Mouse (Mus musculus) lung, postnatal 14 days (tissue): ENCODE data around the gene Hes3.

Experiments used
- DNase-seq: peaks from one replicate; pipeline ENCODE4 v3.0.0; 2021

Gene Hes3

DNA sequence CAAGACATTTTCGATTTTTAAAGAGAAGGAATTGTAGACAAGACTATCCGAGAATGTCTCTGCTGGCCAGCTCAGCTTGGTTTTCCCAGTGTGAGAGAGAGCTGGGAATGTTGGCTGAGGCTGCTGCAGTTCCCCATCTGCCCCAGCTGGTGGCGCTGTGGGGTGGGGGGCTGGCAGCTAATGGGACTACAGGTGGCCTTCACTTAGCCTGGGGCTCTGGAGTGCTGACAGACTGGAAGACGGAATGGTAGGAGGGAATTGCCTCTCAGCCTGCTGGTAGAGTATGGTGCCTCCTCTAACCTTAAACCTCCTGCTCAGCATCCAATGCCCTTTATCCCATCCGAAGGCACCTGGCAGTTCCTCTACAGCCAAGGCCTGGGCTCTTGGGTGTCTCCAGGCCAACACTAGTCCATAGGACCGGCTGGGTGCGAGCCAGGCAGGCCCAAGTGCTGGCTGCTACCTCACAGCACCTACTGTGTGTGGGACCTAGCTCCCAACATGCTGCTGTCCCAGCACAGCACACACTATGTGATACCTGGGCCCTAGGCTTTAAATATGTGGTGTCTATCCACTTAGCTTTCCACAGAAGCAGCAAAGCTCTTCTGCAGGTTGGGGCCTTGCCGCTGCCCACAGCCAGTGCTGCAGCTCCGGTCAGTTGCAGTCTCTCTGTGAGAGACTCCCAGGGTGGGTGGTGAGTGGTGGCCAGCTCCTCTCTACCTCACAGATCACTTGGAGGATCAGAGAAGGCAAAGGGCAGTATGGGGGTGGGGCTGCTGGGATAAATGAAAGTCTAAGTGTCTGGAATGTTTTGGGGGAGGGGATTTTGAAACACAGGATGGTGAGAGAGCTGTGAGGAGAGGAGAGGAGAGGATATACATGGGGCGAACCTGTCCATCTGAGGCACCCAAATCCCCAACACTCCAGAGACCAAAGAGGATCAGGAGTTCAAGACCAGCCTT lies 14.8 kb downstream of the Hes3 start:
- no peak for DNase-seq

DNA sequence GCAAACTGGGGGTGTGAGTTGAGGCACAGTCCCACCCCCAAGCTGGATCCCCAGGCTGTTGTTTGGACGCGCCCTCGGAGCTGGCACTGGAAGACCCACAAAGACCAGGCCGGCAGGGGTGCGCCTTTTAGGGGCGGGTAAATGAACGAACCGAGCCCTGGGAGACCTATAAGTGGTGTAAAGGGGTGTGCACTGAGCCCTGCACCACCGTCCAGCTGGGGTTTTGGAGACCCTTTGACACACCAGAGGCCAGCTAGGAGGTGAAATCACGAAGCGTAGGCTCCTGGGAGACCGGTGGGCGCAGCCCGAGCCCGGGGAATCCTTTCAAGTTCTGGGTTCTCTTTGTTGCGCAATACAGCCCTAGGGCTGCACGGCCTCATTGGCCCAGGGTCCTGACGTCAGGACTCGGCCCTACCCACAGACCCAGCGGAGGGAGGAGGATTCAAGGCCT lies 16.8 kb downstream of the Hes3 start:
- peak; percentile 52 for DNase-seq

DNA sequence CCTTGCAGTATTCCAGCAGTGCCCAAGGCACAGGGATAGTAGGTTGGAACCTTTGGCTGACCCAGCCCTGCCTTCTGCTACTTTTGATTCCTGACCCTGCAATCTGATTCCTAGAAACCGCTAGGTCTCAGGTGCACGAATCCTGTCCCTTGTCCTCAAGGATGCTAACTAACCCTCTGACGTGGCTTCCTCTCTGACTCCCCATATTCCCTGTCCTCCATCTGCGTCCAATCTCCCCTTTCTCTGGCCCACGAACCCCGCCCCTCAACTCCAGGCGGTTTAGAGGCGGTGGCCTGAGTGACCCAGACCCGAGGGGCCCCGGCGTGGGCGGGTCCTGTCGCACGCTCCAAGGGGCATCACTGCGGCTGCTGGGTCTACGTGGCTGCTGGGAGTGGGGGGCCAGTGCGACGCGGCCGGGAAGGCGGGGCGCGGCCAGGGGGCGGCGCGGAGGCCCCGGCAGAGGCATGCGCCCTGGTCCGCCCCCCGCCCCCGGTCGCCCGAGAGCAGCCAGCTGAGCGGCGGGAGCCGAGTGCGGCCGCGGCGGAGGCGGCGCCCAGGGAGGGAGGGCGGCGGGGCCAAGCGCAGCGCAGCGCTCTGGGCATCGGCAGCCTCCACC lies 17.7 kb downstream of the Hes3 start, which contains the start of gene Gpr153:
Gene Gpr153 (plus strand): TSS at position 612 of the 616 bp plus-strand sequence.
- peak; percentile 58 for DNase-seq

DNA sequence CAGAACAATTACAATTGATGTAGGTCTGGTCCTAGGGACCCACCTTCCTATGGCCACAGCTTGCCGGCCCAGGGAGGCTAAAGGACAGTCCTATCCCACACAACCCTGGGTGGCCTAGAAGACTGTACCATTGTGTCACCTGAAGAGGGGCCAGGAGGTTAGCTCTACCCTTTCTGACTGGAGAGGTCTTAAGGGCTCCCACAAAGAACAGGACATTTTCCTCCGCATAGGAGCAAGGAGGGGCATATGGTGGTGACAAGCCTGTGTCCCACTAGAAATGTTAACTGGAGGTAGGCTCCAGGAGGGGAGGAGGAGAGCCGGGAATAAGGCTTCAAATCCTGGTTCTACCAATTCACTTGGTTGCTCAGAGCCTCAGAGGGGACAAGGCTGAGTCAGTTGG lies 18.3 kb downstream of the Hes3 start:
- DNase-seq, result no peak

DNA sequence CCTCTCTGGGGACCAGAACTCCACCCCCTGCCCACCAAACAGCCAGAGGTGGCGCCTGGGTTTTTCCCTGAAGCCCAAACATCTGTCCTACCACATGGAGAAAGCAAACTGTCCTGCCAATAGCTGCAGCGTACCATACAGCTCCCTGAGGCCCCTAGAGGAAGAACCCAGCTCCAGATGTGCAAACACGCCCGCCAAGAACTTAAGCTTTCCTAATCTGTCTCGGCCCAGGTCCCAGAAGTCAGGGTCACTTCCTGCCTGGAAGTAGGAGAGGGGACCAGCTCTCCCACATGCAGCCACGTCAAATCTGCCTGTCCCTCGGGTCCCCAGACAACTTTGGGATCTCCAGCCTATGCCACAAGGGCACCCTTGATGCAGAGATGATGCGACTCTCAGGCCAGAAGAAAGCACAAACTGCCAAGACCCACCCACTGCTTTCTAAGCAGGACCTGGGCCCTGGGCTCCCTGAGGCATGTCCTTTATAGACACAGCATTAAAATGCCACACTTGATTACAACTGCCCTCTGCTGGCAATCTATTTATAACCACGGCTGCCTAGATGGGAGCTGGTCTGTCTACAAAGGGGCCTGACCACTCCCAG lies 18.9 kb downstream of the Hes3 start:
- peak; percentile 51 for DNase-seq

DNA sequence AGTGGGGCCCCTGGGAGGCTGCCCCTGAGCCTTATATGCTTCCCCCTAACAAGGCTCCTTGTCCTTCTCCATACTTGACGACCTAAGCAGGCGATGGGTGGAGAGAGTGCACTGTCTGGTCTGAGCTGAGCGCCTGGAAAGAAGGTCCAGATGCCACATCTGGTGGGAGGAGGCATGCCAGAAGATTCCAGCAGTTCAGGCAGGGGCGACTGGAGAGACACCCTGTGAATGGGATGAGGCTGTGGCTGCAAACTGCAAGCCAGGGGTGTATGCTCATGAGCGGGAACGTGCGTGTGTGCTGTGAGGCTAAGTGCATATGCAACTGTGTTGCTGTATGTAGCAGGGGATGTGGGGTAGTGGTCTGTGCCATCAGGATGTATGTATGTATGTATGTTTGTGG lies 19.5 kb downstream of the Hes3 start:
- DNase-seq, result no peak

DNA sequence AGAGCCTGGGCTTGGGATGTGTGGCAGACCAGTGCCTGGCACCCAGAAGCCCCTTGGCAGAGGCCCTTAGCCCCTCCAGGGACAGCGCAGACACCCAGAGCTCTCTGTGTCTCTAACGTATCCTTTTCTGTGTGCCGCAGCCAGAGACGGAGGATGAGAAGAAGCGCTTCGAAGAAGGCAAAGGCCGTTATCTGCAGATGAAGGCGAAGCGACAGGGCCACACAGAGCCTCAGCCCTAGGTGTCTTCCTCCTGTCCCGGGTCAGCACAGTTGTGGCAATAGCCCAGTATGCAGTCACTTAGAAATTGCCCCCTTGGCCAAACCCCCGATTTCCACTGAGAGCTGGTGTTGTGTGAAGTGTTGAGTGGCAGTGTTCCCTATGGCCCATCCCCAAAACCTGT lies 20.1 kb downstream of the Hes3 start:
- no peak for DNase-seq

DNA sequence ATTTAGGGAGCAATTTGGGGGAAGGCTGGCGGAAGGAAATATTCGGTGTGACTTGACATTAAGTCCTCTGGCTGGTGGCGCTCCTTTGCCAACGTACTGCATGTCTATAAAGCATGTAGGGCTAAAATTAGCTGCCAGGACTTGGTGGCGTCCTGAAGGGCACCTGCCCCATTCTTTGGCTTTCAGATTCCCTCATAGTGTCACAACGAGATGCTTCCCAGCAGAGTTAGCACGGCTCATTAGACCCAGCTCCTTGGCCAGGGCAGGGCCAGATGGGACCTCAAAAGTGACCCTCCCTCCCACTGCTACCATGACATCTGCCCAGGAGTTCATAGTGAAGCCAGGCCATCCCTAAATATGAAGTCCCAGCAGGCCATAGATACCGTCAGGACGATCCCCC lies 20.9 kb downstream of the Hes3 start:
- no peak for DNase-seq

DNA sequence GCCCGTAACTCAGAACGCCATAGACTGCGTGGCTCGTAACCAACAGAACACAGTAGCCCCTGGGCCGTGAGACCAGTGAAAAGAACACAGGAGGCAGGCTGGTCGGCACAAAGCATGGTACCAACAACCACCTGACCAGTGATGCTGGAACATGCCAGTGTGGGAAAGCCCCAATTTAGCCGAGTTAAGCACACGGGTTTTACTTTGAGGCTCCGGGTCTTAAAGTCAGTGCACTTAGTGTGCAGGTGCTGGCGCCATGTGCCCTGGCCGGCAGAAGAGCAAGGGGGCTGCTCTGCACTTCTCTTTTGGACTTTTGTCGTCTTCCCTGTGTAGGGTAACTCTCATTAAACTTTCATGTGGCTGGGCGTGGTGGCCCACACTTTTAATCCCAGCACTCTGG lies 21.5 kb downstream of the Hes3 start:
- no peak for DNase-seq

DNA sequence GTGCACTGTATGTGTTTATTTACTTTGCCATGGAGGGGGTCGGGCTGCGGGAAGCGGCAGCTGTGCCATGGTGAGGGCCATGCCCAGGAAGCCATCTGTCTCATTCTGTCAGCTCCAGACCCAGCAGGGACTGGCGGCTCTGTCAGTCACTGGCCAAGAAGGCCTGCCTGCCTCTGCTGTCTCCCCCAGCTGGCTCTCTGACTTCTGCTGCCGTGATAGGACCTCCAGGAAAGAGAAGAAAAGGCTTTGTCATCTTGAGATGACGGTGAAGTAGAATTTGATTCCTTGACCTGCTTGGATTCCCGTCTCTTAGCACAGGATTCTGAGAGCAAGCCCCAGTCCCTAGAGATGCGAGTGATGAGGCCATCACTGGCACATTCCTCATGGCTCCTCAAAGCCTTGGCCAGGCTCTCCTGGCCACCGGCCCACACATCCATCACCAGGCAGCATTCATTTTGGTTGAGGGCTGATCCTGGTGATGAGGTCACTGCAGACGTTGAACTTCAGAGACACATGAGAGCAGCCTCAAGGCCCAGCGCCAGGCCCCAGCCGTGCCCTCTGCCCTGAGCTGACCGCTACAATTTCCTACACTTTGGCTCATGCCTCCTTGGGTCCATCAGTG lies 23.6 kb downstream of the Hes3 start:
- DNase-seq, result peak; percentile 49

DNA sequence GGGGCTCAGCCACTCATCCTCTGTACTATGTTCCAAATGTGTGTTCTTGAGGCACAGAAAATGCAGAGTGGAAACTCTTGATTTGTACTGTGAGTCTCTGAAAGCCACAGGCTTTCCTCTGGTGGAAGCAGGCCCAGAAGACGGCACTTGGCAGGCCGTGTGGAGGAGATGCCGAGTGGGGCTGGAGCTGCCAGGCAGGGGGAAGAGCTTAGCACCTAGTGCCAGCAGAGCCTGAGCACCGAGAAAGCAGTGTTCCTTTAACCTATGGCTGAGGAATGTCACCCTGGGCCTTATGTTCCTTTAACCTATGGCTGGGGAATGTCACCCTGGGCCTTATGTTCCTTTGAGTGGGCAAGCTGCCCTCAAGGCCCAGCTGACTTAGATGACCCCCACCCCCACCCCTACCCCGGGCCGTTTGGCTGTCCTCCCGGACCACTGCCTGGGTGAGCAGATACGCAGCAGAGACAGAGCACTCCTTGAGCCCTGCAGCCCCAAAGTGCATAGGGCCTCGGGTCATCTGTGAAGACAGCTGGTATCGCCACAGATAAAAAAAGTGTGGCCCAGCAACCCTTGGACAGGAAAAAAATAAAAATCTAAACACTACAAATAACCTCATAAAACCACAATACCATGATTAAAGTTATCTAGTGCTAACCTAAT lies 25.1 kb downstream of the Hes3 start:
- no peak for DNase-seq

DNA sequence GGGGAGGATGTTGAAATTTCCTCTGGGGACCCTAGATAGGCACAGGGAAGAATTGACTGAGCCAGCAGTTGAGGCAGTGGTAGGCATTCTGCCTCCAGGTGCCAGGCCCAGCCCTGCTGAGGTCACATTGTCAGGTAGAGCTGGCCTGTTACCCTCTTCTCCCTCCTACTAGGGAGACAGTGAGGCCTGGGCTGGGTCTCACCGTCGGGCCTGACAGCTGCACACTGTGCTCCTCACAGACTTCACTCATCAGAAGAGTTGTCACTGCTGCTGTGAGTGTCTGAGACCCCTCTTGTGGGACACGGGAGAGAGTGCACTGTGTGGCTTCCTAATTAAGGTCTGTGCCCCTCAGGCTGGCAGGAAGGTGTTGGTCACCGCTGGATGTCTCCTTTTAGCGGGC lies 25.7 kb downstream of the Hes3 start:
- no peak for DNase-seq

DNA sequence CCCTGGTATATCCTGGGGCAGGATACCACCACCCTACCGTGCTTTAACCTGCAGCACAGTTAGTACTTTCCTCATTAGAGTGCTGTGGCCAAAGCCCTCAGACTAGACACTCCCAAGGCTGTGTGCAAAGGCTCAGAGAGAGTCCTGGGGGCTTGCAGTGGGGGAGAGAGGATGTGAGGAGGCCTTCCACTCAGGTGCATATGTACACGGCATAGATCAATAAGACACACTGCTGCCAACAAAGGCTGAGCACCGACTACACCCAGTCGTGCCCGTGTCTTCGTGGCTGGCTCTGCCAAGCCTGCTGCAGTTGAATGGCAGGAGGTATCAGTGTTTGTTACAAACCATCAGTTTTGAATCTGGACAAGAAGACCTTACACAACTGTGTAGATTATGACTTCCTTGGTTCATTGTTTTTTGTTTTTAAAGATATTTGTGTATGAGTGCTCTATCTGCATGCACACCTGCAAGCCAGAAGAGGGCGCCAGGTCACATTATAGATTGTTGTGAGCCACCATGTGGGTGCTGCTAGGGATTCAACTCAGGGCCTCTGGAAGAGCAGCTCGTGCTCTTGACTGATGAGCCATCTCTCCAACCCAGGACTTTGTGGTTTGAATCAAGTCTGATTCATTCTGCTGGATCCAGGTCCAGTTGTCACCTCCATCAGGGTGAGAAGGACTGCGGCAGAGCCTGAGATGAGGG lies 26.4 kb downstream of the Hes3 start:
- DNase-seq, result no peak

DNA sequence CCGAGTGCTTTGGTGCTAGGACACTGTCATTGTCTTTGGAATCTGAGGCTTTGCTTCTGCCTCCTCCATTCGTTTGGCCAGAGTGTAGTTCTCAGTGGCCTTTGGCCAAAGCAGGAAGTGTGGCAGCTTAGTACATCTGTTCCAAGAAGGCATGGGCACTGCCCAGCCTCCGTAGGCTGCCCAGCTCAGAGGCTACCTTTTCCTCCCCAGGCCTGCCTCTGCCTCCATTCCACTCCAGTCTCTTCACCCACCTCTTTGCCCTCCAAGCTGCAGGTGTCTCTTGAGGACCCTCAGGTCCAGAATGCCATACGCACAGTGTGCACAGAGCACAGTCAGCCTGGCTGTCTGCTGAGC lies 27.3 kb downstream of the Hes3 start:
- no peak for DNase-seq

DNA sequence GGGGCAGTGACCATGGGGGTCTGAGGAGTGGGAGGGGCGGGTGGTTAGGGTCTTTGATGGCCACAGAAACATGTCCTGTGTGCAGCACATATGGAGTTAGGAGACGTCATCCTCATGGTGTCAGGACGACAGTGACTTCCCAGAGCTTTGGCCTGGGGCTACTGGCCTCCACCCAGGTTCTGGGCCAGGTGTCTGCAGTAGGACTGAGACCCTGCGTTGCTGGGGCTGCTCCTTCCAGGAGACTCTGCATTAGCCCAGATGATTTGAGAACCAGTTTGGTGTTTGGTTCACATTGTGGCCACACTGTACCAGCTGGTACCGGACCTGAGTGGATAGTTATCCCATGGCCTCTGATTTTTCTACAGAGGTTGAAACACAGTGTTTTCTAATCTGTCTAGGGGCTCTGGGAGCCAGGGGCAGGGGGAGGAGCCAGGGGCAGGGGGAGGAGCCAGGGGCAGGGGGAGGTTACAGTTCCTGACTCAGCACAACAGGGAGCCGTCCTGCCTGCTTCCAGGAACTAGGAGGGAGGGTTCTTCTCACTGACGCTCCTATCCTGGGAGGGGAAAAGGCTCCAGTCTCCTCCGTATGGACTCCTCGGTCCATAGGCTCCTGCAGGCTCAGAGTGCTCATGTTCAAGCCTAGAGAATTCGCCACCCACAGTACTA lies 27.8 kb downstream of the Hes3 start:
- no peak for DNase-seq

DNA sequence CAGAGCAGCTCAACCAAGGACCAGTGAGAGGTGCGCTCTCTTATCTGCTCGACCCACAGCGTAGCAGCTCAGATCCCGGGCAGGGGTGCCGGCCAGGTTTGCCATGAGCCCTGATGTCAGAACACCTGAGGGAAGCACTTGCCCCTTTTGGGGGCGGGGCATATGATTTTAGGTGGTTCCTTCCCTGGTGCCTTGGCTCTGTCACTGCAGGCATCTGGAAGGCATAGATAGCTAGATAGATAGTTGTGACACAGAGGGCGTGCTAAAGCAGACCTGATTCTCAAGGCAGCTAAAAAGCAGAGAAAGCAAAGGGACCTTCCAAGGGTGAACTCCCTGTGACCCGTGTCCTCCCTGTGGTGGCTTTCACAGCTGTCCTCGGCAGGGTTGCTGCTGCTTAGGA lies 28.4 kb downstream of the Hes3 start:
- DNase-seq, result no peak

DNA sequence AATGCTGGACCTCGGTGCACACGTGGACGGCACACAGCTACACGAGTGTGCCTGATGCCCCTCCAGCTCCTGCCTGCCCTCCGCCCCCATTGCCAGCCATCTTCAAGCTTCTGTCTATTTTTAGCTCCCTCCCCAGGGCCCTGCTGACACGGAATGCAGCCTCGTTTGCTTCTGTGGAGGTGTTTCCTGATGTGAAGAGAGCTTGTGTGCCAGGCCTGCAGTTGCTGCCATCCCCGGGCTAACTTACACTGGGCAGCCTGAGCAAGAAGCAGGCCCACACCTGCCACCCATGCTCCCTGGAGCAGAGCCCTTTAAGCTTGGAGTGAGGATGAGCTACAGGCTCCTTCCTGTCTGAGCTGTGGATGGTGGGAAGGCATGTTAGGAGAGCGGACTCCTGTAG lies 29.3 kb downstream of the Hes3 start:
- DNase-seq, result no peak

DNA sequence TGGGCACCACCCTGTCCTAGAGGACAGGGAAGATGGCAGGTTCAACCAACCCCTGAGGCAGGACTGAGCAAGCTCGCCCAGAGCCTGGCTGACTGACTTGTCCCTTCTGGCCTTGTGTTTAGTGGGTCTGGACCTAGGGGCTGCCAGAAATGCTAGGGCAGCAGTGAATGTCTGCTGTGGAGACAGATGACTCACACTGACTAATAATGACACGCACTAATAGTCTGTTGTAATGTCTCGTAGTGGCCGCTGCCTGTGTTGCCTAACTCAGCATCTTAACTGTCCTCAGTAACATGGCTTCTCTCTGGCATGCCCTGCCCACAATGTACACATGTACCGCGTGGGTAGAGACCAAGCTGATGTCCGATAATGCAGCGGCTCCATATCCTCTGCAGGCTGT lies 31.0 kb downstream of the Hes3 start:
- no peak for DNase-seq

DNA sequence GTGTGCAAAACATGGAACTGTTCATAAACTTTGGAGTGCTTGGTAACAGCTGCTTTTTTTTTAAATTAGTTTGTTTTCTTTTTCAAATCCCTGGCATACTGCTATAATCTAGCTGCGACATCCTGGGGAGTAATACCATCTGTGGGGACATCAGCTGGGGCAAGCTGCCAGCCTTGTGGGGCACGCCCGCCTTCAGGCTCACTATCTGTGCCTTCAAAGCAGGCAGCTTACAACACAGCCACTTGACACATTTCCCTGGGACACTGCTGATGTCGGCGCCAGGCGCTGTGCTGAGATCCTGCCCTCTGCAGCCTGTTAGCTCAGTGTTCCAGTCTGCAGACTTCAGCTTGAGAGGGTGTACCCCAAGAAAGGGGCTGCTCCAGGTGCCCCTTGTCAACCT lies 34.4 kb downstream of the Hes3 start:
- DNase-seq, result peak; percentile 75

DNA sequence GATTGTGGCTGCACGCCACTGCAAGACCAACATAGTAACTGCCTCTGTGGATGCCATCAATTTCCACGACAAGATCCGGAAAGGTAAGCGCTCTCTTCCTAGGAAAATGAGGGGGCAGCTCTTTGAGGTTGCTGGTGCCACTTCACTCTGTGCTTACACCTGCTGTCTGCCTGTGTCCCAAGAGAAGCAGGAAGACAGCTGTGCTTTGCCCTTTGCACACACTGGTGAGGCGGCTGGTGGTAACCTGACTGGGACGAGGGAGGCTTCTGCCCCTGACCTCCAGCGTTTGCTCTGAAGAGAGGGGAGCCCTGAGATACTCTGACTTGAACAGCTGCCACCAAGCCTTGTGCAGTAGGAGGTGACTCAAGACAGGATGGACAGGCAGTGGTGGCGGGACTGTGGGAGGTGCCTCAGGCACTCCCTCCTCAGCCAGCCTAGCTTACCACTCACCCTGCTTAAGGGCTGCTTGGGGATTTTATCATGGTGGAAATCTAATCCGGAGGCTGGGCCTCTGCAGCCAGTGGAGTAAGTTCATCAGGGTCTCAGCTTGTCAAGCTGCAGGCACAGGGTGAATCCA lies 38.2 kb downstream of the Hes3 start:
- DNase-seq, result no peak

DNA sequence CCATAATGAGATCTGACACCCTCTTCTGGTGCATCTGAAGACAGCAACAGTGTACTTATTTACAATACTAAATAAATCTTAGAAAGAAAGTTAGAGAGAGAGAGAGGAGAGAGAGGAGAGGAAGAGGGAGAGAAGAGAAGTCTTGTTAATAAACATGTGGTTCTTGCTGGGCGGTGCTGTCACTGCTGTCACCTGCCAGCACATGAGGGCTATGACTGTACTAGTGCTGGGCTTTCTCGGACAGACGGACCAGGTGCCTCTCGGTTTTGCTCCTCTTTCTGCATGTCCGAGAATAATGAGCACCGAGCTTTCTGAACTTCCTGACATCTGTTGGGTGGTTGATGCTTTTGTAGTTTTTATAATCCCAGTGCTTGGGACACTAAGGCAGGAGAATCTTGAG lies 40.8 kb downstream of the Hes3 start:
- DNase-seq, result no peak
